Mouse (Mus musculus): Measurements from ENCODE around the gene Olfm1.

The Olfm1 gene

GRCm38 (mm10) chr2:28205467-28205805 is 12.6 kb downstream of the Olfm1 start:
- DNase-seq: peak; percentile 90

GRCm38 (mm10) chr2:28205870-28206421 is 13.2 kb downstream of the Olfm1 start:
- peak; percentile 65 for DNase-seq

- no peak for DNase-seq
These were observed 13.7 kb downstream of the Olfm1 start for GRCm38 (mm10) chr2:28206472-28206871.

- DNase-seq: peak; percentile 51
These were observed 14.5 kb downstream of the Olfm1 start for GRCm38 (mm10) chr2:28207200-28207750.

GRCm38 (mm10) chr2:28208130-28208745 is 15.4 kb downstream of the Olfm1 start:
- no peak for DNase-seq

GRCm38 (mm10) chr2:28209211-28209610 is 16.4 kb downstream of the Olfm1 start:
- DNase-seq: peak; percentile 63

- peak; percentile 57 for DNase-seq
These were observed 16.9 kb downstream of the Olfm1 start for GRCm38 (mm10) chr2:28209653-28210052.

- no peak for DNase-seq
These were observed 17.5 kb downstream of the Olfm1 start for GRCm38 (mm10) chr2:28210273-28210672.

GRCm38 (mm10) chr2:28211531-28212281 is 18.9 kb downstream of the Olfm1 start:
- peak; percentile 71 for DNase-seq

- DNase-seq: no peak
These were observed 20.1 kb downstream of the Olfm1 start for GRCm38 (mm10) chr2:28212911-28213310.

GRCm38 (mm10) chr2:28216211-28216775 is 23.5 kb downstream of the Olfm1 start:
- peak; percentile 72 for DNase-seq

GRCm38 (mm10) chr2:28217783-28218182 is 25.0 kb downstream of the Olfm1 start:
- DNase-seq: peak; percentile 51

GRCm38 (mm10) chr2:28218651-28219356 is 26.0 kb downstream of the Olfm1 start:
- peak; percentile 94 for DNase-seq

- DNase-seq: peak; percentile 53
These were observed 26.8 kb downstream of the Olfm1 start for GRCm38 (mm10) chr2:28219625-28220024.

- DNase-seq: peak; percentile 32
These were observed 29.0 kb downstream of the Olfm1 start for GRCm38 (mm10) chr2:28221803-28222202.

GRCm38 (mm10) chr2:28224819-28225218 is 32.0 kb downstream of the Olfm1 start:
- peak; percentile 8 for DNase-seq

GRCm38 (mm10) chr2:28225906-28226305 is 33.1 kb downstream of the Olfm1 start:
- peak; percentile 58 for DNase-seq

GRCm38 (mm10) chr2:28226971-28227370 is 34.2 kb downstream of the Olfm1 start:
- DNase-seq: no peak

GRCm38 (mm10) chr2:28227589-28228191 is 34.9 kb downstream of the Olfm1 start:
- no peak for DNase-seq

GRCm38 (mm10) chr2:28228364-28228763 is 35.6 kb downstream of the Olfm1 start:
- no peak for DNase-seq

- no peak for DNase-seq
These were observed 42.3 kb downstream of the Olfm1 start for GRCm38 (mm10) chr2:28235129-28235528.

GRCm38 (mm10) chr2:28236447-28236846 is 43.7 kb downstream of the Olfm1 start:
- DNase-seq: no peak
